Mouse (Mus musculus): Measurements from ENCODE around the gene Trpm3.

DNA sequence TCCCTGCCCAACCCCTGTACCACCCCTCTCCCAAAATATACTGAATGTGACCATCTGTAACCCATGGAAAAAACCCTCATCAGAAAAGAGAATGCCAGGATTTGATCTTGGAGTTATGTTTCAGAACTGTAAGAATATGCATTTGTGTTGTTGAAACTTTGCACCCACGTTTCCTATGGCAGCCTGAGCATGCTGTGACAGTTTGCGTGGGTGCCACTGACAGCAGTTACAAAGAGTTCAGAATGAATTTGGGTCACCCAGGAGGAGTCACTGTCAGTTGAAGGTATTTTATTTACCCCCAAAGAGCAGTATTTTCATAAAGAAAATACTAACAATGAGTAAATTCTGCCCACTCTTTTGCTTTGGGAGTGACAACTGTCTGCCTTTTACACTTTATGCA is 434.0 kb downstream of the Trpm3 start:
- no peak for TF ChIP-seq GATA1 (IDR thresholded peaks at IDR 0.05; ENCODE audit: borderline replicate concordance, low read length)
- no peak for TF ChIP-seq FLI1 (IDR thresholded peaks at IDR 0.05; ENCODE audit: low read length)
